Mouse (Mus musculus): ENCODE data around the gene BC030499. TPM values are rescaled to one million over a fixed set of nuclear protein-coding genes. Genes with fewer than 3 reads are reported as not detected.

Gene BC030499
- total RNA-seq, 4 experiments from 2014 or later: 0.38 to 1.3 (median 0.61) TPM

DNA sequence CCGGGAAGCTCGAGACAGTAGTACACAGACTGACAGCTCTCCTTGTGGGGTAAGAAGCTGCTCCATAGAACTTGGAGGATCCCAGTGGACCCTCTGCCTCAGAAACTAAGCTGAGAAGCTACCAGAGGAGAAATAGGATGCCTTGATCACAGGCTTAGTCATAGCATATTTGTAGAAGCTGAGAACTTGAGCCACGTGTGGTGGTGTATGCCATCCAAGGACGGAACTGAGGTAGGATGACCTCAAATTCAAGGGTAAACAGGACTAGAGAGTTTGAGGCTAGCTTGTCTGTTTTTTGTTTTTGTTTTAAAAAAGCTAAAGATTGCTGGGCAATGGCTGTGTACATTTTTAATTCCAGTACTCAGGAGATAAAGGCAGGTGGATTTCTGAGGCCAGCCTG, 14.6 kb downstream of the BC030499 start:
- DNase-seq (ENCODE audit: low spot score): no peak

DNA sequence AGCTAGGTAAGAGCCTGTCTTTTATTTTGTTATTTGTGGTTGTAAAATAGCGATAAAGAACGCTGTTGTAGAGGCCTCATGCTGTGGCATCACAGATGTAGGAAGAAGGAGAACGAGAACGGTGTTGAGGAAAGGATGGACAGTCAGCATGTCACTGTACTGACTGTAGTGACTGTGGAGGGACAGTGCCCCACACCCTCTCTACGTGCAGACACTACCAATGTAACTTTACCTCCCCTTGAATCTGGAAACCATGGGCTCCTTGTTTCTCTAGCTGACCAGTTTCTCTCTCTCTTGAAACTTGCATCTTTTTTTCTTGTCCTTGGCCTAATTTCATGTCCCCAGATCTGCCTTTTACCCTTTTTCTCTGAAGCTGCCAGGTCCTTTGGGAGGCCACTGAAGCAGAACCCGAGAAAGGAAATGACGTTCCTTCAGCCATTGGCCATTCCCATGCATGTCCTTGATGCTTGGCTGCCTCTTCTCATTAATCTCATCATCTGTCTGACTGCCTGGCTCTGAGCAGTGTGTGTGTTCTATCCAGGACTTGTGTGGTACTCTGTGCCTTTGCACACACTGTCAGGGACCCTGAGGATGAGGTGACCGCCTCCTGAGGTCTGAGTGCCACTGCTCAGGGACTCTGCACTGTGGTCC, 20.3 kb downstream of the BC030499 start:
- no peak for DNase-seq (ENCODE audit: low spot score)

DNA sequence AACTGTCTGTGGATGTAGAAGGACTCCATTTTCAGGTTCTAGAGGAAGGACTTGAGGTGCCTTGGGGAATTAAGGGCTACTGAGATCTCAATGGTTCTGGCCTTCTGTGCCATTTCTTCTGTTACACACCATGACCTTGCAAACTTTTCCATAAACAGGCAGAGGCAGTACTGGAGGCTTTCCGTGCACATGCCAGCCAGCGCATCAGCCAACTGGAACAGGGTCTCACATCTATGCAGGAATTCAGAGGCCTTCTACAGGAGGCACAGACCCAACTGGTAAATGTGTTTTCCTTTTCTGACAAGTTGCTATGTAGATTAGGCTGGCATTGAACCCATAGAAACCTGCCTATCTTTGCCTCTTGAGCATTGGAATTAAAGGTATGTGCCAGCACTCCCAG, 23.0 kb downstream of the BC030499 start:
- DNase-seq (ENCODE audit: low spot score): no peak

- DNase-seq (ENCODE audit: low spot score): no peak
These were observed 27.8 kb downstream of the BC030499 start for GRCm38 (mm10) chr11:78318411-78318810.

DNA sequence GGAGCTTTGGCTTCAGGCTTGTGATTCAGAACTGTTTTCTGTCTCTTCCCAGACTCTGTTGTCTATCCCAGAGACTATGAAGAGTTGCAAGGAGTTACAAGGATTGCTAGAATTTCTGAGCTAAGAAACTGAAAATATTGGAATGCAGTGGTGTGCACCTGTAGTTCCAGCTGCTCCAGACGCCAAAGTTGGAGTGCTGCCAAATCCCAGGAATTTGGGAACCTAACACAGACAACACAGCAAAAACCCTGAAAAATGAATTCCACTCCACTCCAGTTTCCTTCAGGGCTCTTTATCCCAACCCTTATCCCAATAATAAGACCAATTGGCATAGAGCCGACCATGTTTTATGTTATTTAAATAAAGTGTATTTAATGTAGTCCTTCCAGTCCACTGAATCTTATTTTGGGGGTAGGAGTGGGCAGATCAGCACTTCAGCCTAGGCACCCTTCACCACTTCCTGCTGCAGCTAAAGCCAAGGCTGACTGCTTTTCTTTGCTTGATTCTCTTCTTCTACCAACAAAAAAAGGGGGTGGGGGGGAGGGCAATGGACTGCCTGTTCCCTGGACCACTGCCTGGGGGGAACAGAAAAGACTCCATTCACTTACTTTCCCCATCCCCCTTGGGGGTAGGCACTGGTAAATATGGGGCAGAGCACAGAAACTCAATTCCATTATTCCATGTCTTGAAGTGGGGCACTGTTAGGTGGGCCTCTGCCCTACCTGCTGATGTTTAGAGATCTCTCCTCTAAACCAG, 31.6 kb downstream of the BC030499 start:
- no peak for DNase-seq (ENCODE audit: low spot score)

DNA sequence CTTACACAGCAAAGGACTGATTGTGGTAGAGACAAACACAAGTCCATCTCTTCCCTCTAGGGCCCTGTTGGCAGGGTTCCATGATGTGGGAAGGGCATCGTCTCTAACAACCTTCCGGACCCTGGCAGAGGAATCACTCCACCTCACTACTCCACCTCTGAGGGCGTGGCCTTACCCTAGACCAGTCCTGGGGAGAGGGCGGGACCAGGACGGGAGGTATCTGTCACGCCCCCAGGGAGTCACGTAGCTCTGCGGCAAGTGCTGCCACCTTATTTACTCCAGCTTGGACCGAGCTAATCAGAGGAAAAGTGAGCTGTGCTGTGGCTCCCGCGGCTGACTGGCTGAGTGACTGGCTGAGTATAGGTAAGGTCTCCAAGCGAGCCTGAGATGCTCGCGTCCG, 32.2 kb downstream of the BC030499 start, which contains the start of gene Aldoc:
Gene Aldoc (plus strand): TSS at position 109 of the 400 bp plus-strand sequence.
- DNase-seq (ENCODE audit: low spot score): no peak

- no peak for DNase-seq (ENCODE audit: low spot score)
These were observed 33.6 kb downstream of the BC030499 start for GRCm38 (mm10) chr11:78324000-78324785.

- DNase-seq (ENCODE audit: low spot score): no peak
These were observed 34.3 kb downstream of the BC030499 start for GRCm38 (mm10) chr11:78324965-78325364.

GRCm38 (mm10) chr11:78327215-78327614, 36.6 kb downstream of the BC030499 start:
- no peak for DNase-seq (ENCODE audit: low spot score)

- peak; percentile 97 for DNase-seq (ENCODE audit: low spot score)
These were observed 37.2 kb downstream of the BC030499 start, which contains the start of gene Pigs for GRCm38 (mm10) chr11:78327634-78328511. TSS of gene Pigs (plus strand) at chr11:78328415.

DNA sequence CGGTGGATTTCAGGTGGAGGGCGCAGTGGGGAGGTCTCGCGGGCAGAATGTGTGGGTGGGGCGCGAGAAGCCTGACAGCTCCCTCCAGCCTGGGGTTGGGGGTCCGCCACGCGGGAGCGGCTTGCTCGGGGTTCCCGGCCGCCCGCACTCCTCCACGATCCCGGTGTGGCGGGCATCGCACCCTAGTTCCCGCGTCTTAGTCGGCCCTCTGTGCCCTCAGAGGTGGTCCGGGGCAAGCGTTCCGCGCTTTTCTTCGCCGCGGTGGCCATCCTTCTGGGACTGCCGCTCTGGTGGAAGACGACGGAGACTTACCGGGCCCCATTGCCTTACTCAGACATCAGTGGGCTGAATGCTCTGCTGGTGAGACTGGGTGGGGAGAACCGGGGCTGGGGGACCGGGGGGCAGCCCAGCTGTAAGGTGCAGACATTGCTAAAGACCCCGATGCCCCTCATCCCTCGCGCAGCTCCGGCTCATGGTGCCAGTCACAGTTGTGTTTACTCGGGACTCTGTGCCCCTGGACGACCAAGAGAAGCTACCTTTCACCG, 37.9 kb downstream of the BC030499 start:
- DNase-seq (ENCODE audit: low spot score): no peak

GRCm38 (mm10) chr11:78332676-78333075, 42.0 kb downstream of the BC030499 start:
- DNase-seq (ENCODE audit: low spot score): no peak

GRCm38 (mm10) chr11:78333992-78334391, 43.4 kb downstream of the BC030499 start:
- DNase-seq (ENCODE audit: low spot score): no peak

DNA sequence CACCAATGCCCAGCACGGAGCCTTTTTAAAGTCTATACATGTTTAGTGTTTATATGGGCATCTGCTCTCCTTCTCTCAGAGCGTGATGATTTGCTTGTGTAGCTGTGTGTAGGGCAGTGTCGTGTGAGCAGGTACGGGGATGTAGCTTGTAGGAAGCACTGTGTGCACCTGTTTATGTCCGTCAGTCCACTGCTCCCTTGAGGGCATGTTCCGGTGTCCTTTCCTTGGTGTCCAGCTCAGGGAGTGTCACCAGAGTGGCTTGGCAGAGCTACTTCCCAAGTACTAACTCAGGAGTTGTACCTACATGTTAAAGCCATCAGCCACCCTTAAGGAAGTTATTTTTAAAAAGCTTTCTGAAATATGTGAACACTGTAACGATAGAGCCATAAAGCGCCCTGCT, 46.4 kb downstream of the BC030499 start:
- DNase-seq (ENCODE audit: low spot score): no peak

- no peak for DNase-seq (ENCODE audit: low spot score)
These were observed 51.1 kb downstream of the BC030499 start for GRCm38 (mm10) chr11:78341702-78342101.

- peak; percentile 60 for DNase-seq (ENCODE audit: low spot score)
These were observed 53.0 kb downstream of the BC030499 start, which contains the start of gene Unc119 for GRCm38 (mm10) chr11:78343381-78344327. TSS of gene Unc119 (plus strand) at chr11:78343482.

DNA sequence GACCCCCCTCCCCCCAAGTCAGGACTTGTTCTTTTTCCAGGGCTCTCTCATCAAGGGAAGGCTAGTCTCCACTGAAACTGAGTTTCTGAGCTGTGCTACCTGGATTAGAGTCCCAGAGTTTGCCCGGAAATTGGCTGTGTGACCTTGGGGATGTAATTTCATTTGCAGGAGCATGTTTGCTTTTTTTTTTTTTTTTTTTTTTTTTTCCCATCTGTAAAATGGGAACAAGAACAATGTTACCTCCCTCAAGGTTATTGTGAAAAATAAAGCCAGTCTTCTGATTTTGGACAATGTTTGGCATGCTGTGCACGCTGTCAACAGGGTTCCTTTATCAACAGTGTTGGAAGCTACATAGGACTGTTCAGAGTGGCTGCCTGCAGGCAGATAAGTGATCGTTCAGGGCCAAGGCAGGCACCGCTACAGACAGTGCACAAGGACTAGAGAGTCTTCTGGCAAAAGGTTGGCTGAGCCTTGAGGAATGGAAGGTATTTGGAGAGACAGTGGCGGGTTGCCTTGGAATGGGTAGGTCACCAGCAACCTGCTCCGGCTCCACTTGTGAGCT, 53.8 kb downstream of the BC030499 start:
- DNase-seq (ENCODE audit: low spot score): no peak

- DNase-seq (ENCODE audit: low spot score): peak; percentile 52
These were observed 54.5 kb downstream of the BC030499 start for GRCm38 (mm10) chr11:78344890-78345715.

Measured in heart, adult 8-10 months (tissue).